Mouse (Mus musculus): ENCODE measurements around the gene Etfb.

- TF ChIP-seq POLR2A (IDR thresholded peaks at IDR 0.05; ENCODE audit: extremely low read depth, insufficient read depth, low read length) (no peak), CTCF (IDR thresholded peaks at IDR 0.05; ENCODE audit: extremely low read depth, insufficient read depth, low read length) (no peak)
Observed at GRCm38 (mm10) chr7:43453599-43454355, 9.9 kb downstream of the Etfb start.
